Mouse (Mus musculus): Measurements from ENCODE around the gene Pou2af1. TPM values are rescaled to one million over a fixed set of nuclear protein-coding genes. Genes with fewer than 3 reads are reported as not detected.

Pou2af1 gene
- polyA plus RNA-seq (2015; fragmentation: Nextera tagmentation; extraction: Ambion mirVana): 6.2 and 7.7 TPM in 2 replicates

GRCm38 (mm10) chr9:51213023-51213728 lies at the start of gene Pou2af1:
TSS of gene Pou2af1 (plus strand) at chr9:51213708.

DNA sequence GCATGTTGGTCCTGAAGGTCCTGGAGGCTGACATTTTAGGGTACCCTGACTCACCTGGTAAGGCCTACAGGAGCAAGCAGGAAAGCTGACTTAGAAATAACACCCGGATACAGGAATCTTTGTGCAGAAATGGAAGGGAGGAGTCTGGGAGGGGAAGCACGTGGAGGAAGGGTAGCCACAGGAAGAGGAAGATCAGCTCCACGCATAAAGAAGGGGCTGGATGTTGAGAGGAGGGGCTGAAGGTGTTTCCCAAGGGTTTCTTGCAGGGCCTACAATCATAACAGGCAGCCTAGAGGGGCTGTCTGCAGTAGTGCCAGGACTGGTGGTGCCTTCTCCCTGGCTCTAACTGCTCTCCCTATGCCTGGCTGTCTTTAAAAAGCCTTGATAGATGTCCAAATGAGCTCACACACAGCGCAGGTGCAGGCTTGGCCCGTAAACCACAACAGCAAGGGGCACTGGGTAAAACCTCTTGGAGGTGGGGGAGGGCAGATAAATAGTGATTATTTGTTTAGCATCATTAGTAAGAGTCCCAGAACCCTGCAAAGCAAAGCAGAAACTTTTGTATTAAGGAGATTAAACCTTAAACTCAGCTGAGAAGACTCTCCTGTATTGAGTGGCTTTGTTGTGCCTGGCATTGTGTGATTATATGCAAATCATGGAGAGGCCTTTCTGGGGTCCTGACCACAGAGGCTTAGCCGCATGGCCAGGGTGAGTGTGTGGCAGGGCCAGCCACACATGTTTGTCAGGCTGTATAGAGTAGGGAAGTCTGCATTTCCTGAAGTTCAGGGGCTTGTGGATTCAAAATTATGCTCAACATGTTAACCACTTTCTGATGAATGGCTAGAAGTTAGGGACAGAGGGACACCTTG lies 48.0 kb upstream of the Pou2af1 start, which contains the start of gene Gm32742:
TSS of gene Gm32742 (minus strand) at position 206 of the 869 bp plus-strand sequence.

DNA sequence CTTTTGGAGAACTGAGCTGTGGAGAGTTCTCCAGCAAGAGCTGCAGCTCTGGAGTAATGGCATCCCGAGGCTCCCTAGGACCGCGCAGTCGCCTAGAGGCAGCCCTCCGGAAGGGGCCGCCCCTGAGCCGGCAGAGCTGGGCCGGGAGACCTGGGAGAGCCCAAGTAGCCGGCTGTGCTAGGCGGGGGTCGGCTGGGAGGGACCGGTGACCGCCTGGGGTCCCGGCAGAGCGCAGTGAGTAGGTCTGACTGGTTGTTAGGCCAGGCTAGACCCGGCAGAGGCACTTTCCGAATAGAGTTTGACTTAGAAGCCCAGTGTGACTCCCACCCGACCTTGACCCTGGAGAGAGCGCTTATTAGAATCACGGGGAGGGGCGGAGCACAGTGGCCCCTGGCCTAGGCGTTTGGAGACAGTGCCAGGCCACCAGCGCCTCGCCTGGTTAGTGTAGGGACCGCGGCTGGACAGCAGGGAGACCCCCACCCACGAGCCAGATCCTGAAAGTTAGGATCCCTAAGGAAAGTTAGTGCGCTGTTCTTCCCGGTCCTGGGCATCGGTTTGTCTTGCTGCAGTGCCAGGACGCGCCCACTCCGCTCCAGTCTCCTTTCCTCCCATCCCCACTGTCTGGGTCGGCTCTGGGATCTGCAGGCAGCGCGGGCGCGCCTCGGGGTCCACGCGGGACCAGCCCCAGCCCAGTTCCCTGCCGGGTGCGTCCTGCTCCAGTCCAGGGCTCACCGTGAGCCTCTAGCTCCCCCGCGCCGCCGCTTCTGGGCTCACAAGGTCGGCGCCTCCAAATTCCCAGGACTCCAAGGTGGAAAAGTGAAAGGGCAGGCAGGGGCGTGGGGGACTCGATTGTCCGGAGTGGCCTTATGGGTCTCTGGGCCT lies 65.2 kb downstream of the Pou2af1 start, which contains the start of gene Colca2:
TSS of gene Colca2 (minus strand) at position 70 of the 882 bp plus-strand sequence.

Other genes starting within 250 kb of the Pou2af1 start
- gene Sik2, start 204.6 kb upstream of the Pou2af1 start, polyA plus RNA-seq (2015; fragmentation: Nextera tagmentation; extraction: Ambion mirVana): 14.5 and 15.0 TPM in 2 replicates
- gene Btg4, start 152.8 kb upstream of the Pou2af1 start, polyA plus RNA-seq (2015; fragmentation: Nextera tagmentation; extraction: Ambion mirVana): 0.34 TPM in 1 of 2 replicates, not detected in the other
- 2.8 and 3.2 TPM in 2 replicates for gene Layn, start 136.6 kb upstream of the Pou2af1 start, polyA plus RNA-seq (2015; fragmentation: Nextera tagmentation; extraction: Ambion mirVana)
- gene 4833427G06Rik, start 111.6 kb upstream of the Pou2af1 start, polyA plus RNA-seq (2015; fragmentation: Nextera tagmentation; extraction: Ambion mirVana): not detected in 2 replicates
- 0.01 and 0.04 TPM in 2 replicates for gene Gm32742, start 48.2 kb upstream of the Pou2af1 start, polyA plus RNA-seq (2015; fragmentation: Nextera tagmentation; extraction: Ambion mirVana)
- gene Colca2, start 64.9 kb downstream of the Pou2af1 start, polyA plus RNA-seq (2015; fragmentation: Nextera tagmentation; extraction: Ambion mirVana): 1.4 and 1.7 TPM in 2 replicates
- 0.12 and 0.19 TPM in 2 replicates for gene 1810046K07Rik, start 115.2 kb downstream of the Pou2af1 start, polyA plus RNA-seq (2015; fragmentation: Nextera tagmentation; extraction: Ambion mirVana)

Data from spleen, postnatal 0 days (tissue).